9 mouse cellular contexts compared by ENCODE assay signal in genomic region chr4:97754241-97754640, GRCm38 (mm10). TPM values are rescaled to one million over a fixed set of nuclear protein-coding genes. Genes with fewer than 3 reads are reported as not detected.
DNase-seq lines count a peak whose midpoint lies in the region; ATAC-seq and TF ChIP-seq lines count a peak whose summit lies in the region.
"Had no signal": no experiment of that assay in that cellular context is flagged by ENCODE, and none has a peak within 500 bp of the region (broad histone marks: within the 10 kb centered on the region; RNA-seq: fewer than 3 reads in every experiment).

No protein-coding gene starts in this region.

- H3K27me3 ChIP-seq in kidney, adult 2 months (replicated peaks; ENCODE audit: control insufficient read depth, insufficient read depth, low read length), result no peaks in the 10 kb centered on the region
- H3K27me3 ChIP-seq in neural tube, embryonic 11.5 days (ENCODE audit: control insufficient read depth, insufficient read depth, low read length), result peaks cover 3% of the 10 kb centered on the region; the same call in 1 of the 2 replicates

- TF ChIP-seq POLR2A in kidney, adult 2 months (IDR thresholded peaks at IDR 0.05; ENCODE audit: low read depth, low read length), result no peak

- no peaks in the 10 kb centered on the region for H3K9me3 ChIP-seq in neural tube, embryonic 11.5 days (ENCODE audit: control insufficient read depth, low read length)

- H3K4me1 ChIP-seq in kidney, adult 2 months (ENCODE audit: control insufficient read depth, insufficient read depth, low read length), result peaks cover 16% of the 10 kb centered on the region
- peaks cover 15% of the 10 kb centered on the region; the same call in 1 of the 2 replicates for H3K4me1 ChIP-seq in neural tube, embryonic 11.5 days (ENCODE audit: control insufficient read depth, insufficient read depth, low read length)

- peak; percentile 36 to 48 for DNase-seq in cerebellum, postnatal 25 days
- no peak for DNase-seq in cerebellum, adult 9-11 months
- DNase-seq in Muller cell, postnatal 12 days (ENCODE audit: inconsistent ontology term), result peak; percentile 54
- DNase-seq in gastrocnemius, adult 2 months, result peak; percentile 85
- DNase-seq in kidney, adult 2 months, result peak; percentile 89
- DNase-seq in neural tube, embryonic 11.5 days (ENCODE audit: low spot score), result peak; percentile 29
- DNase-seq in layer of hippocampus, adult 9-11 months, result no peak
- DNase-seq in frontal cortex, postnatal 14 days (ENCODE audit: low spot score in 2 of 2), result no peak

- peak overlapping the region; percentile 8; the same call in 1 of the 2 replicates for H3K4me2 ChIP-seq in neural tube, embryonic 11.5 days (ENCODE audit: low read depth)

- H3K27ac ChIP-seq in gastrocnemius, adult 2 months, result peak overlapping the region; percentile 97
- peak overlapping the region; percentile 17 for H3K27ac ChIP-seq in kidney, adult 2 months (ENCODE audit: insufficient read depth, low read depth, low read length)
- no peak overlapping the region for H3K27ac ChIP-seq in neural tube, embryonic 11.5 days (ENCODE audit: low read depth, low read length)
- H3K27ac ChIP-seq: liver, embryonic 14.5 days had no signal

- intact Hi-C loops in gastrocnemius, adult 2 months (cut with DNase I), result loop anchor here (5.0 kb wide), 2 partner anchors 628 to 948 kb away; partner anchors contain the start of gene Tm2d1

- 28% methylated on average over 12 of the region's 12 CpGs for WGBS in kidney, adult 2 months
- WGBS in neural tube, embryonic 11.5 days, result 8% methylated on average over 12 of the region's 12 CpGs

- no peak for ATAC-seq in neural tube, embryonic 11.5 days (ENCODE audit: insufficient read depth, low FRiP score, low TSS enrichment)

- no peaks in the 10 kb centered on the region for H3K36me3 ChIP-seq in kidney, adult 2 months (ENCODE audit: control insufficient read depth, insufficient read depth, low read length)
- H3K36me3 ChIP-seq in neural tube, embryonic 11.5 days (ENCODE audit: control insufficient read depth, insufficient read depth, low read length), result no peaks in the 10 kb centered on the region

- peak overlapping the region; percentile 28; the same call in 1 of the 2 replicates for H3K9ac ChIP-seq in neural tube, embryonic 11.5 days (ENCODE audit: low read length)
- H3K9ac ChIP-seq: liver, embryonic 14.5 days had no signal

- peak overlapping the region; percentile 62 for H3K4me3 ChIP-seq in gastrocnemius, adult 2 months
- no peak overlapping the region for H3K4me3 ChIP-seq in kidney, adult 2 months (ENCODE audit: insufficient read depth, low read depth, low read length)
- H3K4me3 ChIP-seq in neural tube, embryonic 11.5 days (ENCODE audit: low read depth, low read length), result no peak overlapping the region

- TF ChIP-seq CTCF in gastrocnemius, adult 2 months (IDR thresholded peaks at IDR 0.05), result peak; percentile 39; the same call in 1 of the 2 replicates
- TF ChIP-seq CTCF in kidney, adult 2 months (conservative IDR thresholded peaks at IDR 0.05; ENCODE audit: insufficient read depth, insufficient read length, low read depth, low read length), result no peak

RNA-seq across cellular contexts. Expression of gene Nfia, which starts 18.3 kb away (rescaled TPM):
- total RNA-seq in gastrocnemius, adult 2 months (2021), result 10 to 100 TPM; 57.0 to 57.8 TPM
- polyA plus RNA-seq in kidney, adult 2 months (2012; rRNA removed), result 46.5 and 47.1 TPM in 2 replicates
- 29.0 and 31.7 TPM in 2 replicates for polyA plus RNA-seq in neural tube, embryonic 11.5 days (2014; fragmentation: Nextera tagmentation; extraction: Ambion mirVana)

RNA-seq across cellular contexts. Expression of gene E130114P18Rik, which starts 23.6 kb away (rescaled TPM):
- not detected for total RNA-seq in gastrocnemius, adult 2 months (2021)
- polyA plus RNA-seq in kidney, adult 2 months (2012; rRNA removed), result 0.10 and 0.45 TPM in 2 replicates
- polyA plus RNA-seq in neural tube, embryonic 11.5 days (2014; fragmentation: Nextera tagmentation; extraction: Ambion mirVana), result 9.1 and 9.8 TPM in 2 replicates
- polyA plus RNA-seq: liver, embryonic 14.5 days had no signal

Comparison
In these comparisons a context has a peak if more than half of its experiments do, and no peak if none do; other contexts are left out.
1. DNase-seq: peak in cerebellum, postnatal 25 days (2 of 2), Muller cell, postnatal 12 days (single experiment), gastrocnemius, adult 2 months (single experiment), kidney, adult 2 months (single experiment) and neural tube, embryonic 11.5 days (single experiment); none in cerebellum, adult 9-11 months (single experiment), layer of hippocampus, adult 9-11 months (single experiment) and frontal cortex, postnatal 14 days (0 of 2).